Comparison of ENCODE assay signal across 20 mouse cellular contexts in the genomic region with DNA sequence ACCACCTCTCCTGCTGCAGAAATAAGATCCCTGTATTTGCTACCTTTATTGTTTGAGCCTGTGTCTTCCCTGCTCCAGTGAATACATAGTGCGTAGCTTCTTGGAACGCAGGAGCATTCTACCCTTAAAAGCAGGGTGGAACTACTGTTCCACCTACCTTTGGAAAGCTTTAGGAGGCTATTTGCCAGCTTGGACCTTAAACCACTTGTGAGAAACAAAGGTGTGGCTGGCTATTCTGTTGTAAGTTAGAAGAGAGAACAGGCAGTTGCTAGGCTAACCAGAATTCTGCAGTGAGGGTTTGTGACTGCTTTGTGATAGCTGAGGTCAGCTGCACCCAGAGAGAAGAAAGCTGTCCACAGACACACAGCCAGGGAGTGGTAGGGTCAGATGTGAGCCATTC.
"Had no signal": no experiment of that assay in that cellular context is flagged by ENCODE, and none has a peak within 500 bp of the region (broad histone marks: within the 10 kb centered on the region; RNA-seq: fewer than 3 reads in every experiment).

No protein-coding gene starts in this region.

- H3K4me3 ChIP-seq: kidney, embryonic 15.5 days; limb, embryonic 12.5 days; limb, embryonic 15.5 days; lung, embryonic 15.5 days; midbrain, embryonic 12.5 days; midbrain, embryonic 15.5 days; neural tube, embryonic 12.5 days; neural tube, embryonic 15.5 days had no signal

- H3K36me3 ChIP-seq: kidney, embryonic 15.5 days; limb, embryonic 12.5 days; limb, embryonic 15.5 days; lung, embryonic 15.5 days; midbrain, embryonic 12.5 days; midbrain, embryonic 15.5 days; neural tube, embryonic 12.5 days; neural tube, embryonic 15.5 days had no signal

- H3K4me2 ChIP-seq: kidney, embryonic 15.5 days; limb, embryonic 12.5 days; limb, embryonic 15.5 days; liver, embryonic 11.5 days; lung, embryonic 15.5 days; midbrain, embryonic 12.5 days; midbrain, embryonic 15.5 days; neural tube, embryonic 12.5 days; neural tube, embryonic 15.5 days had no signal

- H3K9ac ChIP-seq: kidney, embryonic 15.5 days; limb, embryonic 12.5 days; limb, embryonic 15.5 days; liver, embryonic 14.5 days; liver, postnatal 0 days; lung, embryonic 15.5 days; midbrain, embryonic 12.5 days; midbrain, embryonic 15.5 days; neural tube, embryonic 12.5 days; neural tube, embryonic 15.5 days had no signal

- H3K27me3 ChIP-seq: kidney, embryonic 15.5 days; limb, embryonic 12.5 days; limb, embryonic 15.5 days; lung, embryonic 15.5 days; midbrain, embryonic 12.5 days; midbrain, embryonic 15.5 days; neural tube, embryonic 12.5 days; neural tube, embryonic 15.5 days had no signal

- DNase-seq: kidney, adult 11 months; kidney, adult 8-10 months; kidney, postnatal 10 days; kidney, postnatal 36 days; left cerebral cortex, postnatal 4 days; liver, postnatal 0 days; retina, postnatal 1 day; right cerebral cortex, postnatal 25 days; thymus, postnatal 25 days had no signal

- ATAC-seq: liver, postnatal 0 days; midbrain, embryonic 15.5 days had no signal

- H3K9me3 ChIP-seq: kidney, embryonic 15.5 days; limb, embryonic 12.5 days; limb, embryonic 15.5 days; lung, embryonic 15.5 days; midbrain, embryonic 12.5 days; midbrain, embryonic 15.5 days; neural tube, embryonic 12.5 days; neural tube, embryonic 15.5 days had no signal

- H3K27ac ChIP-seq: kidney, embryonic 15.5 days; limb, embryonic 12.5 days; limb, embryonic 15.5 days; liver, embryonic 14.5 days; lung, embryonic 15.5 days; macrophage; midbrain, embryonic 12.5 days; midbrain, embryonic 15.5 days; neural tube, embryonic 12.5 days; neural tube, embryonic 15.5 days had no signal

- H3K4me1 ChIP-seq: kidney, embryonic 15.5 days; limb, embryonic 12.5 days; limb, embryonic 15.5 days; lung, embryonic 15.5 days; midbrain, embryonic 12.5 days; midbrain, embryonic 15.5 days; neural tube, embryonic 12.5 days; neural tube, embryonic 15.5 days had no signal
